Mouse (Mus musculus) thymus, adult 2 months (tissue): Measurements from ENCODE around the gene Mkrn2os.
"Not testable (repeated sequence)": the region's sequence is repeated elsewhere in the genome, so short reads cannot be mapped to it uniquely, and the experiment has no call there.

Source experiments
- CTCF ChIP-seq: fragments of 200-500 bp; IDR thresholded peaks from 2 replicates; pipeline ENCODE4 v1.5.1; 2012; ENCODE audit warnings: mild to moderate bottlenecking, control low read depth, low read length, moderate library complexity, borderline replicate concordance; ENCODE audit not compliant: control insufficient read depth, poor library complexity, insufficient read depth; ENCODE audit errors: extremely low read depth
- POLR2A ChIP-seq: fragments of 200-500 bp; IDR thresholded peaks from 2 replicates; pipeline ENCODE4 v1.6.1; 2012; ENCODE audit warnings: mild to moderate bottlenecking, low read length, control low read depth, moderate library complexity; ENCODE audit not compliant: control insufficient read depth, poor library complexity, insufficient read depth; ENCODE audit errors: extremely low read depth

GRCm38 (mm10) chr6:115638188-115638587 is 45.8 kb upstream of the Mkrn2os start:
- not testable (repeated sequence) for TF ChIP-seq POLR2A, CTCF
